In the genomic region with DNA sequence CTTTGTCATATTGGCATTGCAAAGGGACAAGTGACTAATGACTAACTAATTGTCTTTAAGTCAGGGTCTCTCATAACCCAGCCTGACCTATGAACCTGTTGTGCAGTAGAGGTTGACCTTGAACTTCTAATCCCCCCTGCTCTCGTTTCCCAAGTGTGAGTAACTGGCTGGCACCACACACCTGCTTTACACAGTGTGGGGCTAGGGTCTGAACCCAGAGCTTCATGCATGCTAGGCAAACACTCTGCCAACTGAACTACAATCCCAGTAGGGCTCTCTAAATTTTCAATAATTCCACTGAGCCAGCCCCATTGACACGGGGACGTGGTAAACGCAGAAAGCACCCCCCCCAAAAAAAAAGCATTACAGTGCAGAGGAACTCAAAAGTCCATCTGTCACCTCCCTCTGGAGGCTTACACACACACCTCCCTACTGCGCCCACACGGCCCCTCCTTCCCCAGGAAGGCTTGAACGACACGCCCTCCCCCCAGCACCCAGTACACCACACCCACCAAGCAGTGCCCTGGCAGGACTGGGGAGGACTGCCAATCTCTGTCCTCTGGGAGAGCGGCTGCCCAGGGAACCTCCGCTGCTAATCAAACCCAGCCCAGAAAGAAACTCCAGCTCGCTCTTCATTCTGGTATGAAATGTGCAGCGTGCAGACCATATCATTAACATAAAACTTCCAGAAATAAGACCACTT, we compare ENCODE assay signal across 8 mouse cellular contexts. TPM values are rescaled to one million over a fixed set of nuclear protein-coding genes. Genes with fewer than 3 reads are reported as not detected.
DNase-seq lines count a peak whose midpoint lies in the region; ATAC-seq and TF ChIP-seq lines count a peak whose summit lies in the region.
"Had no signal": no experiment of that assay in that cellular context is flagged by ENCODE, and none has a peak within 500 bp of the region (broad histone marks: within the 10 kb centered on the region; RNA-seq: fewer than 3 reads in every experiment).

No protein-coding gene starts in this region.

- TF ChIP-seq CTCF in kidney, adult 2 months (conservative IDR thresholded peaks at IDR 0.05; ENCODE audit: insufficient read depth, insufficient read length, low read depth, low read length), result no peak

- DNase-seq in adipocyte (ENCODE audit: low spot score), result peak; percentile 9
- peak; percentile 32 for DNase-seq in heart, adult 8-10 months (ENCODE audit: low spot score)
- peak; percentile 79 for DNase-seq in kidney, adult 2 months
- DNase-seq in lung, postnatal 25 days (ENCODE audit: low spot score), result peak; percentile 61
- no peak for DNase-seq in yolk sac, embryonic 10.5 days (ENCODE audit: low spot score)

- no peak overlapping the region for H3K4me3 ChIP-seq in kidney, adult 2 months (ENCODE audit: insufficient read depth, low read depth, low read length)
- H3K4me3 ChIP-seq: megakaryocyte, embryonic 14.5 days had no signal

- no peaks in the 10 kb centered on the region for H3K27me3 ChIP-seq in kidney, adult 2 months (replicated peaks; ENCODE audit: control insufficient read depth, insufficient read depth, low read length)
- H3K27me3 ChIP-seq: megakaryocyte, embryonic 14.5 days had no signal

- TF ChIP-seq POLR2A in kidney, adult 2 months (IDR thresholded peaks at IDR 0.05; ENCODE audit: low read depth, low read length), result no peak

- H3K4me1 ChIP-seq in kidney, adult 2 months (ENCODE audit: control insufficient read depth, insufficient read depth, low read length), result no peaks in the 10 kb centered on the region; the same call in 1 of the 2 replicates
- H3K4me1 ChIP-seq: megakaryocyte, embryonic 14.5 days had no signal

- peak; percentile 67 for ATAC-seq in CD4-positive, CD25-positive, alpha-beta regulatory T cell, adult 4 months
- ATAC-seq in erythroblast, adult 5-6 weeks (replicated peaks; ENCODE audit: low FRiP score, poor library complexity, severe bottlenecking), result no peak

- no peak overlapping the region for H3K27ac ChIP-seq in kidney, adult 2 months (ENCODE audit: insufficient read depth, low read depth, low read length)

- H3K36me3 ChIP-seq in kidney, adult 2 months (ENCODE audit: control insufficient read depth, insufficient read depth, low read length), result no peaks in the 10 kb centered on the region

- WGBS in kidney, adult 2 months, result 20% methylated on average over 12 of the region's 12 CpGs

RNA-seq across cellular contexts. Expression of a gene that starts 42.5 kb away (rescaled TPM):
- polyA plus RNA-seq in CD4-positive, CD25-positive, alpha-beta regulatory T cell, adult 4 months (2017; shearing (Covaris generic)), result 10 to 100 TPM; 40.0 to 41.6 TPM
- 1 to 10 TPM in 2 of 4 experiments, under 1 TPM in 2; 0.75 to 1.8 (median 0.99) TPM for total RNA-seq in heart, adult 8-10 months (2022)
- 4.9 and 5.4 TPM in 2 replicates for polyA plus RNA-seq in kidney, adult 2 months (2012; rRNA removed)
- total RNA-seq in erythroblast, adult 5-6 weeks (2015; ENCODE audit: low replicate concordance), result 0.21 TPM in 1 of 2 replicates, not detected in the other
- 0.28 TPM in 1 of 2 replicates, not detected in the other for total RNA-seq in erythroblast, adult 5-6 weeks (2017; ENCODE audit: low replicate concordance)
